Mouse (Mus musculus) embryonic facial prominence, embryonic 15.5 days (tissue): ENCODE results near the gene Csrp1. TPM values are rescaled to one million over a fixed set of nuclear protein-coding genes. Genes with fewer than 3 reads are reported as not detected.

Experiments used
- ATAC-seq: fragments of 200-750 bp; cut with Nextera tagmentation; 2 replicates; pipeline ENCODE4 v1.8.0; 2017; ENCODE audit warnings: low read depth, moderate TSS enrichment; ENCODE audit not compliant: insufficient number of reproducible peaks, low FRiP score, low TSS enrichment
- H3K27ac ChIP-seq: fragments of 300-500 bp; sonication (generic); replicated peaks from 2 replicates; pipeline ENCODE4 v1.5.1; 2015; ENCODE audit warnings: mild to moderate bottlenecking, inconsistent platforms
- H3K27me3 ChIP-seq: fragments of 300-500 bp; sonication (generic); 2 replicates; pipeline ENCODE4 v1.6.1; 2015; ENCODE audit warnings: inconsistent platforms
- H3K36me3 ChIP-seq: fragments of 300-500 bp; sonication (generic); 2 replicates; pipeline ENCODE4 v1.6.1; 2015; ENCODE audit warnings: mild to moderate bottlenecking, inconsistent platforms
- H3K4me1 ChIP-seq: fragments of 300-500 bp; sonication (generic); 2 replicates; pipeline ENCODE4 v1.6.1; 2015; ENCODE audit warnings: inconsistent platforms
- H3K4me2 ChIP-seq: fragments of 300-500 bp; sonication (generic); replicated peaks from 2 replicates; pipeline ENCODE4 v1.6.1; 2015; ENCODE audit warnings: mild to moderate bottlenecking, inconsistent platforms
- H3K4me3 ChIP-seq: fragments of 300-500 bp; sonication (generic); replicated peaks from 2 replicates; pipeline ENCODE4 v1.5.1; 2015; ENCODE audit warnings: mild to moderate bottlenecking, inconsistent platforms
- H3K9ac ChIP-seq: fragments of 300-500 bp; sonication (generic); 2 replicates; pipeline ENCODE4 v1.6.1; 2015; ENCODE audit warnings: inconsistent platforms
- H3K9me3 ChIP-seq: fragments of 300-500 bp; sonication (generic); replicated peaks from 2 replicates; pipeline ENCODE4 v1.6.1; 2016; ENCODE audit warnings: inconsistent platforms
- WGBS: fragments of 180-500 bp; shearing (Covaris S2); methylation state at CpG from one replicate; pipeline ENCODE4 v1.1.7; 2015; 5-methylcytosine and 5-hydroxymethylcytosine counted together
- polyA plus RNA-seq: library from polyadenylated mRNA; unstranded; fragments of >200 nt; fragmentation: Nextera tagmentation; extraction: Ambion mirVana; gene quantifications from 2 replicates; pipeline ENCODE4 v1.2.1, GENCODE M21; 2015

Gene Csrp1
- polyA plus RNA-seq, 1 experiment from 2014 or later = 118 TPM

- 88% methylated on average over 5 of the region's 5 CpGs for WGBS
- Histone ChIP-seq H3K4me3 (no peak overlapping the region), H3K9me3 (no peaks in the 10 kb centered on the region), H3K9ac (no peak overlapping the region), H3K4me1 (peaks cover 38% of the 10 kb centered on the region), H3K27me3 (no peaks in the 10 kb centered on the region), H3K4me2 (no peak overlapping the region), H3K36me3 (no peaks in the 10 kb centered on the region), H3K27ac (no peak overlapping the region)
- no peak for ATAC-seq
Observed at GRCm38 (mm10) chr1:135761728-135762127, 41.9 kb downstream of the Csrp1 start.

- no peak overlapping the region for H3K9ac ChIP-seq
- WGBS = 44% methylated on average over 9 of the region's 9 CpGs
- no peak overlapping the region for H3K4me2 ChIP-seq
- 0 out of 2 replicates have a peak overlapping the region, but pooled peaks have one; percentile 44 for H3K27ac ChIP-seq
- H3K9me3 ChIP-seq = no peaks in the 10 kb centered on the region
- ATAC-seq = no peak
- peaks cover 55% of the 10 kb centered on the region for H3K4me1 ChIP-seq
- H3K27me3 ChIP-seq = no peaks in the 10 kb centered on the region
- H3K36me3 ChIP-seq = peaks cover 4% of the 10 kb centered on the region; the same call in 1 of the 2 replicates
- no peak overlapping the region for H3K4me3 ChIP-seq
Observed at GRCm38 (mm10) chr1:135763503-135764205, 43.8 kb downstream of the Csrp1 start.

- no peak overlapping the region for H3K4me3 ChIP-seq
- WGBS = 39% methylated on average over 2 of the region's 2 CpGs
- no peak for ATAC-seq
- H3K4me2 ChIP-seq = no peak overlapping the region
- peaks cover 9% of the 10 kb centered on the region for H3K36me3 ChIP-seq
- no peaks in the 10 kb centered on the region for H3K27me3 ChIP-seq
- peaks cover 61% of the 10 kb centered on the region for H3K4me1 ChIP-seq
- H3K9me3 ChIP-seq = no peaks in the 10 kb centered on the region
- no peak overlapping the region for H3K9ac ChIP-seq
- H3K27ac ChIP-seq = 0 out of 2 replicates have a peak overlapping the region, but pooled peaks have one; percentile 44
Observed at GRCm38 (mm10) chr1:135764206-135764528, 44.3 kb downstream of the Csrp1 start.

GRCm38 (mm10) chr1:135765645-135766591 lies 46.1 kb downstream of the Csrp1 start, which contains the start of gene Phlda3:
TSS of gene Phlda3 (plus strand) at chr1:135766119.
- Histone ChIP-seq H3K27ac (peak within 1 kb of the TSS; percentile 92), H3K4me1 (peaks cover 66% of the 10 kb centered on the region), H3K27me3 (no peaks in the 10 kb centered on the region), H3K9me3 (no peaks in the 10 kb centered on the region), H3K36me3 (peaks cover 16% of the 10 kb centered on the region), H3K4me2 (peak within 1 kb of the TSS; percentile 87), H3K9ac (peak within 1 kb of the TSS; percentile 81), H3K4me3 (peak within 1 kb of the TSS; percentile 78)
- peak; percentile 91 for ATAC-seq
- WGBS = under 1% methylated on average over 90 of the region's 90 CpGs

- H3K9ac ChIP-seq = peak overlapping the region; percentile 81
- H3K4me3 ChIP-seq = peak overlapping the region; percentile 78
- no peaks in the 10 kb centered on the region for H3K9me3 ChIP-seq
- H3K27ac ChIP-seq = peak overlapping the region; percentile 92
- H3K36me3 ChIP-seq = peaks cover 16% of the 10 kb centered on the region
- peak overlapping the region; percentile 87 for H3K4me2 ChIP-seq
- peaks cover 70% of the 10 kb centered on the region for H3K4me1 ChIP-seq
- H3K27me3 ChIP-seq = no peaks in the 10 kb centered on the region
- ATAC-seq = no peak
- WGBS = 7% methylated on average over 30 of the region's 30 CpGs
Observed at GRCm38 (mm10) chr1:135766592-135767306, 46.9 kb downstream of the Csrp1 start.

GRCm38 (mm10) chr1:135767324-135767890 lies 47.5 kb downstream of the Csrp1 start:
- H3K4me2 ChIP-seq = peak overlapping the region; percentile 87
- WGBS = 45% methylated on average over 4 of the region's 4 CpGs
- H3K27me3 ChIP-seq = no peaks in the 10 kb centered on the region
- peaks cover 77% of the 10 kb centered on the region for H3K4me1 ChIP-seq
- H3K4me3 ChIP-seq = peak overlapping the region; percentile 78
- H3K9me3 ChIP-seq = no peaks in the 10 kb centered on the region
- peak overlapping the region; percentile 81 for H3K9ac ChIP-seq
- peak overlapping the region; percentile 92 for H3K27ac ChIP-seq
- no peak for ATAC-seq
- H3K36me3 ChIP-seq = peaks cover 16% of the 10 kb centered on the region

- no peak overlapping the region for H3K9ac ChIP-seq
- no peaks in the 10 kb centered on the region for H3K9me3 ChIP-seq
- 96% methylated on average over 2 of the region's 2 CpGs for WGBS
- peaks cover 77% of the 10 kb centered on the region for H3K4me1 ChIP-seq
- peak overlapping the region; percentile 78 for H3K4me3 ChIP-seq
- no peak overlapping the region for H3K27ac ChIP-seq
- no peak for ATAC-seq
- peak overlapping the region; percentile 87 for H3K4me2 ChIP-seq
- H3K36me3 ChIP-seq = peaks cover 16% of the 10 kb centered on the region
- H3K27me3 ChIP-seq = no peaks in the 10 kb centered on the region
Observed at GRCm38 (mm10) chr1:135768400-135768799, 48.5 kb downstream of the Csrp1 start.

- peak overlapping the region; percentile 87; the same call in 1 of the 2 replicates for H3K4me2 ChIP-seq
- H3K36me3 ChIP-seq = peaks cover 16% of the 10 kb centered on the region
- H3K4me1 ChIP-seq = peaks cover 63% of the 10 kb centered on the region
- ATAC-seq = no peak
- H3K27me3 ChIP-seq = no peaks in the 10 kb centered on the region
- no peaks in the 10 kb centered on the region for H3K9me3 ChIP-seq
- H3K27ac ChIP-seq = peak overlapping the region; percentile 81
- no peak overlapping the region for H3K4me3 ChIP-seq
- H3K9ac ChIP-seq = no peak overlapping the region
- 54% methylated on average over 7 of the region's 7 CpGs for WGBS
Observed at GRCm38 (mm10) chr1:135770237-135770636, 50.4 kb downstream of the Csrp1 start.

GRCm38 (mm10) chr1:135770896-135771572 lies 51.2 kb downstream of the Csrp1 start:
- no peak overlapping the region for H3K9ac ChIP-seq
- peak overlapping the region; percentile 87; the same call in 1 of the 2 replicates for H3K4me2 ChIP-seq
- H3K9me3 ChIP-seq = no peaks in the 10 kb centered on the region
- no peak overlapping the region for H3K4me3 ChIP-seq
- no peaks in the 10 kb centered on the region for H3K27me3 ChIP-seq
- WGBS = 28% methylated on average over 12 of the region's 12 CpGs
- peaks cover 16% of the 10 kb centered on the region for H3K36me3 ChIP-seq
- peak overlapping the region; percentile 81 for H3K27ac ChIP-seq
- peak; percentile 84 for ATAC-seq
- peaks cover 56% of the 10 kb centered on the region for H3K4me1 ChIP-seq

GRCm38 (mm10) chr1:135771573-135771970 lies 51.7 kb downstream of the Csrp1 start:
- Histone ChIP-seq H3K36me3 (peaks cover 16% of the 10 kb centered on the region), H3K27ac (peak overlapping the region; percentile 81), H3K9me3 (no peaks in the 10 kb centered on the region), H3K4me3 (no peak overlapping the region), H3K27me3 (no peaks in the 10 kb centered on the region), H3K9ac (no peak overlapping the region), H3K4me1 (peaks cover 60% of the 10 kb centered on the region), H3K4me2 (peak overlapping the region; percentile 87; the same call in 1 of the 2 replicates)
- no peak for ATAC-seq
- WGBS = 53% methylated on average over 8 of the region's 8 CpGs
